Mouse (Mus musculus): Measurements from ENCODE around the gene Scgb1b2. TPM values are rescaled to one million over a fixed set of nuclear protein-coding genes. Genes with fewer than 3 reads are reported as not detected.

Scgb1b2 gene
- not detected in 2 replicates for polyA plus RNA-seq (2012; rRNA removed)

GRCm38 (mm10) chr7:31291721-31292120 lies at the start of gene Scgb1b2:
Gene Scgb1b2, minus strand, starts transcription at chr7:31291821.

GRCm38 (mm10) chr7:31290208-31290607 lies 1.4 kb downstream of the Scgb1b2 start, which contains the start of gene Scgb2b2:
Gene Scgb2b2, plus strand, starts transcription at chr7:31290508.

Other genes starting within 250 kb of the Scgb1b2 start
- gene Fxyd5, start 249.3 kb downstream of the Scgb1b2 start, polyA plus RNA-seq (2012; rRNA removed): 10.0 and 11.3 TPM in 2 replicates
- gene Fxyd7, start 240.4 kb downstream of the Scgb1b2 start, polyA plus RNA-seq (2012; rRNA removed): 0.06 and 0.17 TPM in 2 replicates
- gene Fxyd1, start 234.6 kb downstream of the Scgb1b2 start, polyA plus RNA-seq (2012; rRNA removed): 25.3 and 31.9 TPM in 2 replicates
- 0.03 and 0.06 TPM in 2 replicates for gene Lgi4, start 232.5 kb downstream of the Scgb1b2 start, polyA plus RNA-seq (2012; rRNA removed)
- 0.18 and 0.62 TPM in 2 replicates for gene Fxyd3, start 215.1 kb downstream of the Scgb1b2 start, polyA plus RNA-seq (2012; rRNA removed)
- 38.6 and 43.5 TPM in 2 replicates for gene Hpn, start 176.5 kb downstream of the Scgb1b2 start, polyA plus RNA-seq (2012; rRNA removed)
- gene Scn1b, start 164.8 kb downstream of the Scgb1b2 start, polyA plus RNA-seq (2012; rRNA removed): 0.86 and 0.97 TPM in 2 replicates
- gene Gramd1a, start 135.9 kb downstream of the Scgb1b2 start, polyA plus RNA-seq (2012; rRNA removed): 17.4 and 19.4 TPM in 2 replicates
- not detected in 2 replicates for gene Scgb2b2, start 1.3 kb downstream of the Scgb1b2 start, polyA plus RNA-seq (2012; rRNA removed)
- not detected in 2 replicates for gene Scgb2b3, start 70.3 kb upstream of the Scgb1b2 start, polyA plus RNA-seq (2012; rRNA removed)
- gene Scgb1b3, start 83.8 kb upstream of the Scgb1b2 start, polyA plus RNA-seq (2012; rRNA removed): not detected in 2 replicates

Measured in liver, embryonic 14 days (tissue).